Mouse (Mus musculus) intestine, embryonic 15.5 days (tissue): ENCODE results near the gene Naa40. TPM values are rescaled to one million over a fixed set of nuclear protein-coding genes. Genes with fewer than 3 reads are reported as not detected.
A peak's percentile ranks its signal among the peaks of the same experiment; 100 is the strongest.

Experiments used
- ATAC-seq: fragments of 200-750 bp; cut with Nextera tagmentation; 2 replicates; pipeline ENCODE4 v1.8.0; 2017; ENCODE audit warnings: moderate TSS enrichment, moderate library complexity
- H3K27ac ChIP-seq: fragments of 300-500 bp; sonication (generic); 2 replicates; pipeline ENCODE4 v1.5.1; 2015; ENCODE audit warnings: mild to moderate bottlenecking, inconsistent platforms
- H3K27me3 ChIP-seq: fragments of 300-500 bp; sonication (generic); replicated peaks from 2 replicates; pipeline ENCODE4 v1.6.1; 2015; ENCODE audit warnings: inconsistent platforms
- H3K36me3 ChIP-seq: fragments of 300-500 bp; sonication (generic); 2 replicates; pipeline ENCODE4 v1.6.1; 2015; ENCODE audit warnings: inconsistent platforms
- H3K4me1 ChIP-seq: fragments of 300-500 bp; sonication (generic); replicated peaks from 2 replicates; pipeline ENCODE4 v1.6.1; 2015; ENCODE audit warnings: inconsistent platforms
- H3K4me2 ChIP-seq: fragments of 300-500 bp; sonication (generic); replicated peaks from 2 replicates; pipeline ENCODE4 v1.6.1; 2015; ENCODE audit warnings: mild to moderate bottlenecking, inconsistent platforms
- H3K4me3 ChIP-seq: fragments of 300-500 bp; sonication (generic); replicated peaks from 2 replicates; pipeline ENCODE4 v1.5.1; 2015; ENCODE audit warnings: inconsistent platforms
- H3K9ac ChIP-seq: fragments of 300-500 bp; sonication (generic); 2 replicates; pipeline ENCODE4 v1.6.1; 2015; ENCODE audit warnings: inconsistent platforms
- H3K9me3 ChIP-seq: fragments of 300-500 bp; sonication (generic); 2 replicates; pipeline ENCODE4 v1.6.1; 2016; ENCODE audit warnings: inconsistent platforms
- WGBS: fragments of 180-500 bp; shearing (Covaris S2); methylation state at CpG from one replicate; pipeline ENCODE4 v1.1.7; 2015; 5-methylcytosine and 5-hydroxymethylcytosine counted together
- polyA plus RNA-seq: library from polyadenylated mRNA; unstranded; fragments of >200 nt; fragmentation: Nextera tagmentation; extraction: Ambion mirVana; gene quantifications from 2 replicates; pipeline ENCODE4 v1.2.1, GENCODE M21; 2015

Gene Naa40
- polyA plus RNA-seq, 1 experiment from 2014 or later = 52.9 TPM

- WGBS = 64% methylated on average over 4 of the region's 4 CpGs
- Histone ChIP-seq H3K4me3 (no peak overlapping the region), H3K27me3 (no peaks in the 10 kb centered on the region; the same call in none of the 2 replicates), H3K27ac (no peak overlapping the region), H3K36me3 (no peaks in the 10 kb centered on the region), H3K9ac (no peak overlapping the region), H3K9me3 (no peaks in the 10 kb centered on the region), H3K4me1 (peaks cover 43% of the 10 kb centered on the region), H3K4me2 (0 out of 2 replicates have a peak overlapping the region, but pooled peaks have one; percentile 28)
- ATAC-seq = no peak
Observed at GRCm38 (mm10) chr19:7185059-7185458, 55.9 kb downstream of the Naa40 start.

GRCm38 (mm10) chr19:7183419-7183818 lies 57.6 kb downstream of the Naa40 start:
- Histone ChIP-seq H3K4me3 (no peak overlapping the region), H3K27ac (no peak overlapping the region), H3K9me3 (no peaks in the 10 kb centered on the region), H3K4me1 (peaks cover 42% of the 10 kb centered on the region), H3K36me3 (no peaks in the 10 kb centered on the region), H3K9ac (no peak overlapping the region), H3K27me3 (no peaks in the 10 kb centered on the region; the same call in none of the 2 replicates), H3K4me2 (no peak overlapping the region)
- WGBS = 75% methylated on average over 11 of the region's 11 CpGs
- no peak for ATAC-seq

- H3K36me3 ChIP-seq = no peaks in the 10 kb centered on the region
- H3K4me1 ChIP-seq = peaks cover 35% of the 10 kb centered on the region
- H3K9me3 ChIP-seq = no peaks in the 10 kb centered on the region
- 0 out of 2 replicates have a peak overlapping the region, but pooled peaks have one; percentile 10 for H3K4me3 ChIP-seq
- H3K27ac ChIP-seq = 0 out of 2 replicates have a peak overlapping the region, but pooled peaks have one; percentile 44
- 11% methylated on average over 23 of the region's 23 CpGs for WGBS
- H3K9ac ChIP-seq = peak overlapping the region; percentile 36
- no peaks in the 10 kb centered on the region; the same call in none of the 2 replicates for H3K27me3 ChIP-seq
- H3K4me2 ChIP-seq = peak overlapping the region; percentile 57
- peak; percentile 73 for ATAC-seq
Observed at GRCm38 (mm10) chr19:7182273-7182949, 58.6 kb downstream of the Naa40 start.

GRCm38 (mm10) chr19:7181496-7181895 lies 59.5 kb downstream of the Naa40 start:
- no peak for ATAC-seq
- no peak overlapping the region for H3K9ac ChIP-seq
- no peak overlapping the region for H3K27ac ChIP-seq
- peaks cover 32% of the 10 kb centered on the region for H3K4me1 ChIP-seq
- no peak overlapping the region for H3K4me3 ChIP-seq
- 62% methylated on average over 7 of the region's 7 CpGs for WGBS
- H3K4me2 ChIP-seq = no peak overlapping the region
- H3K27me3 ChIP-seq = no peaks in the 10 kb centered on the region; the same call in none of the 2 replicates
- H3K9me3 ChIP-seq = no peaks in the 10 kb centered on the region
- no peaks in the 10 kb centered on the region for H3K36me3 ChIP-seq

GRCm38 (mm10) chr19:7180756-7181405 lies 60.1 kb downstream of the Naa40 start:
- Histone ChIP-seq H3K27me3 (no peaks in the 10 kb centered on the region; the same call in none of the 2 replicates), H3K27ac (no peak overlapping the region), H3K9ac (no peak overlapping the region), H3K4me1 (peaks cover 36% of the 10 kb centered on the region), H3K4me3 (no peak overlapping the region), H3K36me3 (no peaks in the 10 kb centered on the region), H3K4me2 (no peak overlapping the region), H3K9me3 (no peaks in the 10 kb centered on the region)
- WGBS = 84% methylated on average over 8 of the region's 8 CpGs
- no peak for ATAC-seq

GRCm38 (mm10) chr19:7178841-7179452 lies 62.0 kb downstream of the Naa40 start:
- no peaks in the 10 kb centered on the region for H3K36me3 ChIP-seq
- H3K4me1 ChIP-seq = peaks cover 28% of the 10 kb centered on the region
- no peak overlapping the region for H3K4me2 ChIP-seq
- no peaks in the 10 kb centered on the region for H3K9me3 ChIP-seq
- WGBS = 38% methylated on average over 3 of the region's 3 CpGs
- ATAC-seq = no peak
- no peak overlapping the region for H3K9ac ChIP-seq
- no peak overlapping the region for H3K4me3 ChIP-seq
- no peak overlapping the region for H3K27ac ChIP-seq
- H3K27me3 ChIP-seq = no peaks in the 10 kb centered on the region; the same call in none of the 2 replicates

- Histone ChIP-seq H3K27ac (no peak overlapping the region), H3K4me1 (peaks cover 28% of the 10 kb centered on the region), H3K27me3 (no peaks in the 10 kb centered on the region; the same call in 1 of the 2 replicates), H3K9me3 (no peaks in the 10 kb centered on the region), H3K9ac (no peak overlapping the region), H3K4me3 (no peak overlapping the region), H3K4me2 (no peak overlapping the region), H3K36me3 (no peaks in the 10 kb centered on the region)
- ATAC-seq = no peak
- whole genome bisulfite sequencing = 61% methylated on average over 13 of the region's 13 CpGs
Observed at GRCm38 (mm10) chr19:7177804-7178511, 63.0 kb downstream of the Naa40 start.

- WGBS = 17% methylated on average over 11 of the region's 11 CpGs
- no peak for ATAC-seq
- Histone ChIP-seq H3K4me2 (no peak overlapping the region), H3K36me3 (no peaks in the 10 kb centered on the region), H3K9me3 (no peaks in the 10 kb centered on the region), H3K27me3 (no peaks in the 10 kb centered on the region), H3K4me1 (peaks cover 30% of the 10 kb centered on the region), H3K9ac (no peak overlapping the region), H3K27ac (no peak overlapping the region), H3K4me3 (no peak overlapping the region)
Observed at GRCm38 (mm10) chr19:7176041-7176696, 64.8 kb downstream of the Naa40 start.

Other genes with a start within 250 kb of the Naa40 start
- 22.7 and 27.5 TPM in 2 replicates for gene Dnajc4, start 248.6 kb downstream of the Naa40 start, polyA plus RNA-seq
- gene Nudt22, start 245.1 kb downstream of the Naa40 start, polyA plus RNA-seq = 20.6 and 23.5 TPM in 2 replicates
- 6.9 and 9.0 TPM in 2 replicates for gene Trpt1, start 245.1 kb downstream of the Naa40 start, polyA plus RNA-seq
- gene Fermt3, start 221.7 kb downstream of the Naa40 start, polyA plus RNA-seq = 9.8 and 10.1 TPM in 2 replicates
- gene Stip1, start 201.2 kb downstream of the Naa40 start, polyA plus RNA-seq = 211 and 214 TPM in 2 replicates
- 11.8 and 11.9 TPM in 2 replicates for gene Macrod1, start 184.4 kb downstream of the Naa40 start, polyA plus RNA-seq
- 1.8 and 2.1 TPM in 2 replicates for gene Flrt1, start 135.5 kb downstream of the Naa40 start, polyA plus RNA-seq
- gene Otub1, start 34.9 kb downstream of the Naa40 start, polyA plus RNA-seq = 166 and 172 TPM in 2 replicates
- gene Cox8a, start 23.6 kb downstream of the Naa40 start, polyA plus RNA-seq = 1,343 and 1,351 TPM in 2 replicates
- 12.1 and 12.8 TPM in 2 replicates for gene Rcor2, start 26.1 kb upstream of the Naa40 start, polyA plus RNA-seq
- 44.9 and 45.8 TPM in 2 replicates for gene Mark2, start 100.7 kb upstream of the Naa40 start, polyA plus RNA-seq
- gene Spindoc, start 141.8 kb upstream of the Naa40 start, polyA plus RNA-seq = 20.4 and 20.5 TPM in 2 replicates
- gene 2700081O15Rik, start 176.4 kb upstream of the Naa40 start, polyA plus RNA-seq = 5.2 and 5.3 TPM in 2 replicates
- 140 and 143 TPM in 2 replicates for gene Rtn3, start 242.1 kb upstream of the Naa40 start, polyA plus RNA-seq